Mouse (Mus musculus): ENCODE measurements at regions not wholly inside any gene's neighbourhood (a gene's known extent, or its start where the extent isn't known, plus 50 kb on each side); places are given as distances from the start of the nearest gene placed in this dataset.

DNA sequence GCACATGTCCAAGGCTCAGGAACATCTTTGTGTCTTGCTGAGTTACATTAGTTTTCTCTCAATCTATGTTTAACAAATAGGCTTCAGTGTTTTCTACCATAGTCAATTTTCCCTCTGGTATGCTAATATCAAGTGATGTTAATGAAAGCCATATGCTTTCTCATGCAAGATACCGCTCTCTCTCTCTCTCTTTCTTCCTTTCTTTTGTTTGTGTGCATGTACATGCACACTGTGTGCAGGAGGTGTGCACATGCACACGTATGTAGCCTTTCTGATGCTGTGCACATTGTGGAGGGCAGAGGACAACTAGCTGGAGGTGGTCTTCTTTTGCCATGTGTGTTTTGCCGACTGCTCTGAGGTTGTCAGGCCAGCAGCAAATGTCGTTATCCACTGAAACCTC, 69.0 kb upstream of the Klf12 start:
- ATAC-seq (ENCODE audit: low TSS enrichment): no peak

DNA sequence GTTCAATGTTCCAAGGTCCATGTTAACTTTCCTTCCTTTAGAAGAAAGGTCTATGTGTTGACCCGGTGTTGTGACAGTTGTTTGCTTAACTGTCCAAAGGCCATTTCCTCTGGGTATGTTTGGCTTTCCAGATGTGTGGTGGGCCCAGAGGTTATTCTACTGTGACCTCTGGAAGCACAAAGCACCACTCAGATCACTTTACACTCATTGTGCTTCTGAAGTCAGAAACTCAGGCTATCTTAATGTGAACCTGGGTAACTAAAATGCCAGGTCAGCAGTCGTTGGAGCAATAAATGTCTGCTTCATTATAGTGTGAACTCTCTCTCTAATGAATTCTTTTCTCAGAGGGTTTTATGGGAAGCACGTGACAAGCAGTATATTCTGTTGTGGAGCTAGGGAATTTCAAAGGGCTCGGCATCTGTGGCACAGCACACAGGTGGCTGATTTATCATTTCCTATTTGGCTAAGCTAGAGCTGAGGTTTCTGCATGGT, 68.5 kb upstream of the Klf12 start:
- no peak for ATAC-seq (ENCODE audit: low TSS enrichment)

DNA sequence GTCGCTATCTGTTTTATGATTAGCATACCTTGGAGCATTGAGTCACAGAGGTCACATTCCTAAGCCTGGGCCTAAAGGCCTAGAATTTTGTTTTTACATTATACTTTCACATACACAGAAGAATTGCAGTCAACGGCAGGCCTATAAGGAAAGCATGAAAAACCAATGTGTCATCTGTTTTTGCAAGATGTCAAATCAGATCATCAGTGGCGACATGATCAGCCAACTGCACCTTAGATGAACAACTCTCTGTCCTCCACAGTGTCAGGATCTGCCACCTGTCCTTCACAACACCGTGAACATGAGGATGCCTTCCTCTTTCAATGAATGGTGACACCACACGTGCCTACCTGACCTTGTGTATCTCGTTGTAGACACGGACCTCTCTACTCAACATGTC, 66.5 kb upstream of the Klf12 start:
- ATAC-seq (ENCODE audit: low TSS enrichment): no peak

DNA sequence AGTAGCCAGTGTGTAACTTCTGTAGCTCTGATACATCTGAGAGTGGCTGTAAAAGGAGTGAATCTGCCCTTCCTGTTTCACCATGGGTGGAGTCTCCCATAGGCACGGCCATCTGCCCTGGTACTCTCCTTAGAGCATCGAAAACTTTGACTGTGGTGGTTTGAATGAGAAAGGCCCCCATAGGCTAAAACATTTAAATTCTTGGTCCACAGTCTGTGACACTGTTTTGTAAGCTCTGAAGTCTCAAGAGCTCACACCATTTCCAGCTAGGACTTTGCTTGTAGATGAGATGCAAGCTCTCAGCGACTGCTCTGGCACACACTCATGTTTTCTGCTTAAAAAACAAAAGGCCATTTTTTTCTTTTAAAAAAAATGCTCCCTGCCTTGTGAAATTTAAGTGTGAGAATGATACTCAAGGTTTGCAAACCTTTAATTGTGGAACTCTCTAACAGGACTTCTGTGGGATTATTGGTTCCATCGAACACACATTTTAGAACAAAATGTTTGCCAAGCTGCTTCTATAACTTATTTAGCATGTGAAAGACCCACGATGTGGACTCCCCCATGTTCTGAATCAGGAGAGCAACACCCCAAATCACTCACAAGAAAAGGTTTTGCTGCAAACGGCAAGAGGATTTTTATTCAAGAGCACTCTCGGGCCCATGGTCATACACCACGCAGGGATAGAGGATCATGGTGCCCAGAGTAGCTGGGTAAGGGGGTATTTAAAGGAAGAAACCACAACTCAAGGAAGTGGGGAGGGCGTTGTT, 65.7 kb upstream of the Klf12 start:
- ATAC-seq (ENCODE audit: low TSS enrichment): no peak

DNA sequence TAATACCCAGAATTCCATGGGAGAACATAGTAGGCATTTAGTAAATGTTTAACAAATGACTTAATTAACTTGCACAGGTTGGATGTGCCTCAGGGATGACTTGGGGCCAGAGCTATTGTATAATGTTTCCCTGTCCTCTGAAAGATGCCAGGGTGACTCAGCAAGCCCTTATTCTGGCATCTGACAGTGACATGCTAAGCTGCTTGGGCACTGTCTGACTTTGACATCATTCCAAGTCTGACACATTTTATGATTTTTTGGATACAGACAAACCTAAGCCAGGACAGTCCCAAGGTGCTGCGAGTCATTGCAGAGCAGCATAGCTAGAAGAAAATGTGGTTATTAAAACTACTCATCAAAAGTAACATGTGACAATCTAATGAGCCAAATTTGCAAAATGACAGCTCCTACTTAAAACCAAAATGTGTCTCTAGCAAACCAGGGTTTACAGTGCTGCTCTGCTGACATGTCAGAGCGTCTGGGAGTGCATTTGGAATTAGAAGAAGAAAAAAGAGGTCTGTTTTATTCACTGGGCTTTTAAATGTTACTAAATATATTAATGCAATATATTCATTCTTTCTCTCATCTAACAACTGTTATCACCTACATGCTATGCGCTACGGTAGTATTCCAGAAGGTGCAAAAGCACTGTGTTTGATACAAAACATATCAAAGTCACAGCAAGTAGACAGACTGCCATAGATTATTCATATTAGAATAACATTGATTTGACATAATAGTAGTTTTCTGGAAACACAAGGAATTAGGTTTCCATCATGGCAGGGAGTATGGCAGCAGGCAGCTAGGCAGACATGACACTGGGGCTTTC, 64.1 kb upstream of the Klf12 start:
- no peak for ATAC-seq (ENCODE audit: low TSS enrichment)

DNA sequence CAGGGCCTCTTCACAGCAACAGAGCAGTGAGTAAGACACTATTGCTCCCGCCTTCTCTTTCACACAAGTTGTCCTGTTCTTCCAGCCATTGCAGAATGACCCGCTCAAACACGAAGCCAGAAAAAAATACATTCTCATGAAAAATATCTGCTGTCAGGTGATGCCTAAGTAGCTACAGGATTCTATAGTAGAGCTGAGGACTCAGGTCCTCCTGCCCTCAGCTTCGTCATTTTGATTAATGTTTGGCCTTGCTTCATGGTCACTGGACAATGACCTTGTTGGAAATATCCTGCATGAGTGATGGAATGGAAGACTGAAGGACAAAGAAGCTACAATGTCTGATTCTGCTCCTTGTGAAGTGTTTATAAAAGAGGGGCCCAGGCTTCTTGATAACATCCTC, 52.4 kb upstream of the Klf12 start:
- ATAC-seq (ENCODE audit: low TSS enrichment): no peak
